Mouse (Mus musculus) hematopoietic stem cell, adult 5-6 weeks (primary cell): ENCODE data around the gene Mllt6. TPM values are rescaled to one million over a fixed set of nuclear protein-coding genes. Genes with fewer than 3 reads are reported as not detected.
A peak's percentile ranks its signal among the peaks of the same experiment; 100 is the strongest.
"Not testable (repeated sequence)": the region's sequence is repeated elsewhere in the genome, so short reads cannot be mapped to it uniquely, and the experiment has no call there.

Experiments
- ATAC-seq, 2 experiments: fragments of 125-278 bp in 1 of 2; replicated peaks in 1 of 2; 2 replicates each; pipeline ENCODE4 v1.8.0; 2016 to 2017; ENCODE audit warnings: inconsistent platforms in 2 of 2, mild to moderate bottlenecking in 2 of 2, moderate number of reproducible peaks in 2 of 2, low read depth in 1 of 2, moderate TSS enrichment in 1 of 2; ENCODE audit not compliant: low FRiP score in 2 of 2, poor library complexity in 2 of 2, severe bottlenecking in 2 of 2, insufficient read depth in 1 of 2, low TSS enrichment in 1 of 2
- total RNA-seq: library from RNA; stranded (forward); fragments of 172-1452, 232-1000 nt; gene quantifications from 2 replicates; pipeline ENCODE4 v1.2.3, GENCODE M21; 2017

The Mllt6 gene
- total RNA-seq, 1 experiment from 2014 or later, result 19.5 TPM

DNA sequence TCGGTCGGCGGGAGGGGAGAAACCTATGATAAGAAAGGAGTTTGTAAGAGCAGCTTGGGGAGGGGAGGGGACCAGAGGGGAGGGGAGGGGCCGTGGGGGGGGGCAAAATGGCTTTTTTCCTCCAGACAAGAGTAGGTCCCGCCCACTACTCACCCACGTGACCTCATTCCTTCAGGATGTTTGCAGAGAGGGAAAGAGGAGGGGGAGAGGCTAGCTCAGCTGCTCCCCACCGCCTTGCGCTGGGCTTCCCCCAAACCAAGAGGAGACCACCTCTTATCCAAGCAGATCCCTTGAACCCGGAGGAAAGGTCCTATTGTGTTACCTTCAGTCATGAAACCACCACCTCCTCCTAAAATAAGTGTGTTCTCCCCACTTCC lies 36.4 kb downstream of the Mllt6 start:
- ATAC-seq, result no peak

DNA sequence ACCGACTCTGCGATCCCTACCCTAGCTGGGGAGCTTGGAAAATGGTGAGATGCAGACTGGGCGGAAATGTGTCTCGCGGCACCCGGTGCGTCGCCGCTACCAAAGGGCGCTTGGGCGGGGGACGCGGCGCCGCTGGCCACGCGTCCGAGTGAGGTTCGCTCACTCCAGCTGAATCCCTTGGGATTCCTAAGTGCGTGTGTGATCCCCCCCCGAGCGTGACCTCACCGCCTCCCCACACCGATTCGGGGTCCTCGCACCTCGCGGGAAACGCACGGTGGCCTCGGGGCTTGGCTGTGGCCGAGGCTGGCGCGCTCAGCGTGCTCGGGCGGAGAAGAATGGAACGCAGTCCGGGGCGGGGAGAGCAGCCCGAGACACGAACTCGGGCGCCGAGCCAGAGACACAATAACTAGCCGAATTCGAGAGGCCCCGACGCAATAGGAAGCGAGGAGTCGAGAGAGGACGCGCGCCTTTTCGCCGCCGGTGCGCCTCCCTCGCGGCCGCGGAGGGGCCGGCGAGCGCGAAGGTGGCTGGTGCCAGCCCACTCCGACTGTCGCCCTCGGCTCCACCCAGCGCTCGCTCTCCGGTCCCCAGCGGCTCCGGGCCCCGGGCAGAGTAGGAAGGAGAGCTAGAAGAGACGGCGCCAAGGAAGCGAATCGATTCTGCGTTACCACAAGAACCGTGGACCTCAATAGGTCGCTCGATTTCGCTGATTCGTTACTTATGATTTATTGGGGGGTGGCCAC lies 37.0 kb downstream of the Mllt6 start, which contains the start of gene Pcgf2:
Gene Pcgf2, minus strand, starts transcription at position 495 of the 743 bp plus-strand sequence.
- no peak for ATAC-seq

DNA sequence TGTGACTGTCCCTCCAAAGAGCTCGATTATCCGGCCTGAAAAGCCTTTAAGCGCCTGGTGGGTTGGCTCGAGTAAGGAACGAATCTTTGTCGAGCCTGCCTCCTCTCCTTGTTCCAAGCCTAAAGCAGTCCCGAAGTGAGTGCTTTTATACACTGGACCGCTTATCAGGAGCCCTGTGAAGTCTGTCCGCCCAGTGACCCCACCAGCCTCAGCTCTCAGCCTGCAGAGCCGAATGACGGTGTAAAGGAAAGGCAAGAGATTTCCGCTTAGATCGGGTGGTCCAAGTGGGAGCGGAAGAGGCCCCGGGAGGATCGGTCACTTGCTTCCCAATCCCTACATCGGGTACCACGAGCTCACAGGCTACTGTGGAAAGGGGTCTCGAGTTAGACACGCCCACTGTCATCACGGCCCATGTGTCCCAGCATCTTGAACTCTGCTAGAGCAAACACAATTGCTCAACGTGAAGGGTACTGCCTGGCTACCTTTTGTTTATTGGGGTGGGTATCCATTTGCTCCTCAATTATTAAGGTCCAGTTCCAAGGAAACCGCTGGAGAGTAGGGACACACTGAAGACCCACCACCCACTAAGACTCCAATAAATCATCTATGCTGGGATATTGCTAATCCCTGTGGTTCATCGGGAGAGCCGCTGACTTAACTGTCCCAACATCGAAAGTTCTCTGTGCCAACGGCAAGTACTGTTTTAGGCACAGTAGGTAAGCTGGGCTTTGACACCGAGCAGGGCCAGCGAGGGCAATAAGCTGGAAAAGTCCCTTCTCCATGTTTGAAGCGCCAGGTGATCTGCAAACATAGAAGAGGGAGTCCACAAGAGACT lies 37.7 kb downstream of the Mllt6 start:
- ATAC-seq, result no peak

DNA sequence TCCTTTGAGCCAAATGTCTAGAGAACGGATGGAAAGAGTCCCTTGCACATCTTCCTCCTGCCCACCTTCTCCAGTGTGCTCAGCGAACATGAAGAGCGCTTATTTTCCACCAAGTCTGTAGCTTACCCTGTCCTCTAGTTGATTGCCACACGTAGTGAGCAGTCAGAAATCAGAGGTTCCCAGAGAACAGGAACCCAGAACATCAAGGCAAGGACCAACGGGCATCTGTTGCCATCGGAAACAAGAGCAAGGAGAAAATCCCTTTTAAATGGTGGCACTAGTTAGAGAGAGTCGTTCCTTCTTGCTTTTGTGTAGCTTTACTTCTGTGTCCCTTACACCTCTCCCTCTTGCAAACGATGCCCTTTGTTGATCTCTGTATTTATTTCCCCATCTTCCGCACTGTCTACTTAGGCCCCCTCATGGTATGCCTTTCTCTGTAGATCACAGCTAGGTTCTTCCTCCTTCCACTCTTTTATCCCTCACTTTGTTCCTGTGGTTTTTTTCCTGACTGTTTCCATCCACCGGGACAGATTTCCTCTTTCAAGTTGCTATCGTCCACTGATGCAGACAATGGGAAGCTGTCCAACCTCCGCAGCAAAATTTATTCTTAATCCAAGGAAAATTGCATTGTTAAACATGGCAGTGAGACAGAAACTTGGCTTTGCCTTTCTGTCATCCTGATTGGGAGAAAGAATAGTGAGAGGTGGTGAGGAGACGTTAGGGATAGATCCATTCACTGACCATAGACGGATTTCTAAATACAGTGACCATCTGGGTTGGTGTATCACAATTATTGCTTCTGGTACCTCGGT lies 38.6 kb downstream of the Mllt6 start:
- ATAC-seq, result no peak

DNA sequence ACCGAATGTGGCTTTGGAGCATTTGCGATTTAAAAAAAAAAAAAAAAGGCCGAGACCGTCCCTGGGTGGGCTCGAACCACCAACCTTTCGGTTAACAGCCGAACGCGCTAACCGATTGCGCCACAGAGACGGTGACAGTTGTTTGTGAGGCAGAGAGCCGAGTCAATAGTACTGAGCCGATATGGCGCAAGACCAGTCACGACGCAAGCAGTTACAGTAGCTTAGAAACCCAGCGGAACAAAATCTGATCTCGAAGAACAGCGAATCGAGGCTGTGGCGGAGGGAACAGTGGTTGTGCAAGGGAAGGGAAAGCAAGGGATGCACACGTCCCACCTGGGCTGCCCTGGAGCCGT lies 39.2 kb downstream of the Mllt6 start:
- peak; percentile 25 to 38; a peak in 2 of 4 replicates for ATAC-seq

DNA sequence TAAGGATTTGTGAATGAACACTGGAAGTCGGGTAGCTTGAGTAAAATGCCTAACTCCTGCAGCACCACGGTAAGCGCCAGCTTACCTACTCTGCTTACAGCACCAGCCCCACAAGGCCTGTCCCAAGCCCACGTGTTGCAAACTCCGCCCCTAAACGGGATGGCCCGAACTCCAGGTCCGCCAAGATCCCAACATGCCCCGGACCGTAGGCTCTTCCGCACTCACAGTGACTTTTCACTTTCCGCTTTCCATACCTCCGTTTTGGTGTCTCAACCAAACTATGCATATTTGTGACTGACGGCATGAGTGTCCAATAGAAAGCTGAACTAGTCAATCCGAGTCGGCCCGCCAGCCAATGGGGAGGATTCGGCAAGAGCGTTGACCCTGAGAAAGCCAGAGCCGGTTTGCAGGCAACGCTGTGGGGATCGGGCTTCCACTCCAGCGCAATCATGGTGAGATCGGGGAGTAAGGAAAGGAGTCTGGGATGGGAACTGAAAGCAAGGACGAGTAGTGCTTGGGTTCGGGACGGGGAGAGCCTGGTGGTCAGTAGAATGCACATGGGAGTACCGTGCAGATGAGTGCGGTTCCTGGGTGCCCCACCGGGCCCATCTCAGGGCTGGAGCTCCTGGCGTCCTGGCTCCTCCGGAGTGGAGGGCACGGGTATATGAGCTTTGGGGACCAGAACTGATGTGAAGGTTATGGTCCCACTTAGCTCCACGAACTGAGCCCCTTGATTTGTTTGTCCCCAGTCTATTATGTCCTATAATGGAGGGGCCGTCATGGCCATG lies 40.0 kb downstream of the Mllt6 start, which contains the start of gene Psmb3:
Gene Psmb3, plus strand, starts transcription at position 361 of the 788 bp plus-strand sequence.
- peak; percentile 88 to 90 for ATAC-seq

DNA sequence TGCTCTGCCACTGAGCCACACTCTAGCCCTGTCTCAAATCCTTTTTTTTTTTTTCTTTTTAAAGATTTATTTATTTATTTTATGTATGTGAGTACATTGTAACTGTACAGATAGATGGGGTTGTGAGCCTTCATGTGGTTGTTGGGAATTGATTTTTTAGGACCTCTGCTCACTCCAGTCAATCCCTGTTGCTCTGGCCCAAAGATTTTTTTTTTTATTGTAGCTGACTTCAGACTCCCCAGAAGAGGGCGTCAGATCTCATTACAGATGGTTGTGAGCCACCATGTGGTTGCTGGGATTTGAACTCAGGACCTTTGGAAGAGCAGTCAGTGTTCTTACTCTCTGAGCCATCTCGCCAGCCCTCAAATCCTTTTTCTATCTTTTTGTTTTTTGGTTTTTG lies 46.9 kb downstream of the Mllt6 start:
- not testable (repeated sequence) for ATAC-seq

DNA sequence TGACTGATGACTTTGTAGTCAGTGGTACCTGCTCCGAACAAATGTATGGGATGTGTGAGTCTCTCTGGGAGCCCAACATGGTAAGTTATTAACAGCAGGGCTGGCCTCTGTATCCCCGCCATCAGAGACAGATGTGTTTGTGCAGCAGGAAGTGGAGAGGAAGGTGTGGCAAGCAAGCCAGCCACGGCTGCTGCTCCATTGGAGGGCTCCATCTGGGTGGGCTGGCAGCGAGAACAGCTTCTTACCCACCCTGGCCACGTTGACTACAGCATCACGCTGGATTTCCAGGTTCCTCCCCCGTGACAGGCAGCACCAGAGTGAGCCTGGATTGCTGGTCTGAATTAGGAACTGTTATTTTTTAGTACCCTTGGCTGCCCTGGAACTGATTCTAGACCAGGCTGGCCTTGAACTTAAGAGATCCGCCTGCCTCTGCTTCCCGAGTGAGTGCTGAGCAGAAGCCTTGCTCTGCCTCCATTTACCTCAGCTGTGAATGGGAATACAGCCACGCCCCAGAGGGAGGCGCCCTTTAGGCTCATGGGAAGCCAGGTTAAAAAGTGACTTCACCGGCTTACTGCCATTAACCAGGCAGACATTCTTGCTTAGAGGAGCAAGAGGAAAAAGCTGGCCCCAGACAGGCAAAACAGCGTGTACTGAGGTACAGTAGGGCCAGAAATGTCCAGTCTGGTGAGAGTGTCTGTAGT lies 48.1 kb downstream of the Mllt6 start:
- ATAC-seq, result peak; percentile 63 to 83; a peak in 3 of 4 replicates

DNA sequence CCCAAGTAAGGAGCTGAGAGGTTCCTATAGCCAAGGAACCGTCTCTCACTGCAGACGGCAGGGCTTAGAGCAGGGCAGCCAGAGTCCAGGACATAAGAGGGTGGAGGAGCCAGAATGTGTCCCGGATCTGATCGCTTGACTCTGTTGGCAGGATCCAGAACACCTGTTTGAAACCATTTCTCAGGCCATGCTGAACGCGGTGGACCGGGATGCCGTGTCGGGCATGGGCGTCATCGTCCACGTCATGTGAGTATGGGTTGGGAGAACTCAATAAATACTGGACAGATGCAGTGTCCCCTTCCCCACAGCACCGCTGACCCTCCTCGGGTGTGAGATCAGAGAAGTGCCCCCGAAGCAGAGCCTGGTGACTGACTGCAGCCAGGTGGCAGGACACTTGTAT lies 49.1 kb downstream of the Mllt6 start:
- ATAC-seq, result no peak

DNA sequence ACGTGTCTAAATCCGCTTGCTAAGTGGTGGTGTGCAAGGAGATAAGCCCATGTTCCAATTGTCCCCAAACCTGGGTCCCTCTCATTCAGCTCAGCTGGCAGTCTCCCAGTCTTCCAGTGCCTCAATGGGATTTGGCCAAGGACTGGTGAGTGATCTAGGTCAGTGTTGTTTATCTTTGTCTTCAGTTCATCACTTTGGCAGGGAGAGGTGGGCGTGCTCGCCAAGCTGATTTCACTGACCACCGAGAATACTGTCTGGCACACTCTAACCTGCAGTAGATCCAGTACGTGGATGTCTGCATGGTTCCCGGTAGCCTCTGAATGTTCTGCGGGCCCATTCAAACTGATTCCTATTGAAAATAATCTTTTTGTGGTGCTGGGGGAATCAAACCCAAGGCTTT lies 50.7 kb downstream of the Mllt6 start:
- ATAC-seq, result no peak

DNA sequence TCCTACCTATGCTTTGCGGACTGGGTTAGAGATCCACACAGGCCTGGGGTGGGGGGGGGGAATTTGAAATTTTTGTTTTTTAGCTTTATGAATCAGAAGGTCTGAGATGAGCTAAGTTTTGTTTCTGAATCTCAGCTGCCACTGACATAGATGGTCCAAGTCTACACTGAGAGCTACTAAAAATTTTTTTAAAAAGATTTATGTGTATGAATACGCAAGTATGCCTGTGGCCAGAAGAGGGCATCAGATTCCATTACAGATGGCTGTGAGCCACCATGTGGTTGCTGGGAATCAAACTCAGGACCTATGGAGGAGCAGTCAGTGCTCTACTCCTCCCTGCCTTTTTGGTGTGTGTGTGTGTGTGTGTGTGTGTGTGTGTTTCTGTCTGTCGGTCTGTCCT lies 51.1 kb downstream of the Mllt6 start:
- ATAC-seq, result no peak

DNA sequence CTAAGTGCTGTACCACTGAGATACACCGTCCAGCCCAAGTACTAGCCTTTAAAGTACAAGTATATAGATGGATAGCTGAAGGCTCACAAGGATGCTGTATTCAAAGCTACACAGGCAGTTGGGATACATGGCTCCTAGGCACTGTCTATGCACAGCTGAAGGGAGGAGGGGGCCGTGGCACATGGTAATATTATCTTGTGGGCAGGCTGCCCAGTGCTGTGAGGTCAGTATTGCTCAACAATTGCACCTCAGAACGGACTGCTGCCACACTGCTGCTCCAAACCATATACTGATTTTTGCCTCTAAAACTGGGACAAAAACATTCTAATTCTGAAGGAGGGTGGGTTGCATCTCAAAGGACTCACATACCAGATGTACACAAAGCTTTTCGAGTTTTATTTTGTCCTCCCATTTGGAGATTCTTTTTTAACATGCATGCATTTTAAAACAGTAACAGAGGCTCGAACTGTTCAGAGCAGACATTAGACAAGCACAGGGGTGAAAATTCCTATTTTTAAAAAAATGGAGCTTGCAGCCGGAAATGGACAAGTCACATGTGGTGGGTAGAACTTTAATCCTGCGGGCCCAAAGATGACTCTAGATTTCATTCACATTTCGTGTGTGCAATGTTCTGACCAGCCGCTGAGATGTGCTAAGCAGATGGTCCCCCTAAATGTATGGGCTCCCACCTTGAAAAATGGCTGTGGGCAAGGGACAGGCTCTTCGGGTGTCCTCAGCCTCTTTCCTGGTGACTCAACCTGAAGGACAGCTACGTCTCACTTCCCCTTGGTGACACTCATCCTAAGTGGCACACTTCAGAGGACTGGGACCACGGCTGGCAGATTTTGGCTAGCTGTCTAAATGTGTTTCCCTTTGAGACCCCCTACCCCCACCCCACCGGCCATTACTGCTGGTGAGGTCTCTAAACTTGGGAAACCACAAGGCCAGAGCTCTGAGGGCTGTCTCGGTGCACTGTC lies 51.9 kb downstream of the Mllt6 start:
- ATAC-seq, result no peak

DNA sequence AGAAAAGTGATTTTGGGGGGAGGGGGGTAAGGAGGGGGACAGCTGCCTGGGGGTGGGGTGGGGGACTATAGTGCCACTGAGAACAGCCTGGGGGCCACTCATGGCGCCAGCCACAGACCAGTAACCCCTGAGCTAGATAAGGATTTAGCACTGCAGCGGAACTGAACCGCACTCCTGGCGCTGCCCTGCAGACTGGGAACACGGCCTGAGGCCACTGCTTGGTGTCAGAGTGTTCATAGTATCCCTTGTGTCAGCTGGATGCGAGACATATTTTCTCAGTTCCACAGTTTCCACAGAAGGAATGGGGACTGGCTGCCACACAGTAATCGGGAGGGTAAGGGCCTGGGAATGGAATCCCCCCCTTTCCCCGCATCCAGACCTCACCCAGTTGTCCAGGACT lies 52.8 kb downstream of the Mllt6 start:
- no peak for ATAC-seq

DNA sequence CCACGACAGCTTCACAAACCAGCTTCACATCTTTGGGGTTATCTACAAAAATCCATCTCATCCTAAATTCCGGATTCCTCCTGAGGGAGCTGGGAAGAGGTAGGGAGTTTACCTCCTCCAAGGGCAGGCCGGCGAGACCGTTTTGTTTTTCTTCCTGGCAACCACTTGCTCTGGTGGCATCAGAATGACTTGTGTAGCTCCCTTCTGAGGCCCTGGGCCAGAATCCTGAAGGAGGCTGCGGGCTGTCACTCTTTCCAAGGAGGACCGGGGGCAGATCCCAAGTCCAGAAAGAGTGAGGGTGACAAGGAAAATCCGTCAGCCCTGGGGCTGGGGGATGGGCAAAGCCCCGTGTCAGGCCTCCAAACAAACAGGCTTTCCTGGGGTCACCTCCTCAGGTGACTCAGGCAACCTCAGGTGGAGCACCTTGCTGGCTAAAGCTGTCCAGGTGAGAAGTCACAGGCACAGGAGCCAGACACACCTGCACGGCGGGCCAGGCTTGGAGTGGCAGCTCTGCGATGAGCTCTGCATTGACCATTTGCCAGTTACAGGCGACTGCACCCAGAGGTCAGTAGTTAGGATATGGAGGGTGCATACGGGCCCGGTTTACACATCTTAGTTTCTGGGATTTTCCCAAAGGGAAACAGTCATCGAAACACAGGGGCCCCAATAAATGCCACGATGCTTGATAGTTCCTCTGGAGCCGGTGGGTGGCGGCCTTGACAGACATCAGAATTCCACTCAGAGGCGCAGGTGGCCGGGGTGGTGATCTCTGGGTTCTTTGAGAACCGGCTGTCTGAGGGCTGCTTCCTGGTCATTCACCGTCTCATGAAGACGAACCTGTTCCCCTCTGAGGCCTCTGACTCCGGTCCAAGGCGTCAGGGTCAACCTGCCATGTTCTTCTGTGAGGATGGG lies 54.4 kb downstream of the Mllt6 start:
- no peak for ATAC-seq
